Mouse (Mus musculus) lung, postnatal 0 days (tissue): ENCODE measurements around the gene Prss33.

Experiments
- CTCF ChIP-seq: IDR thresholded peaks from 2 replicates; pipeline ENCODE4 v1.5.1; 2016; ENCODE audit warnings: antibody characterized with exemption, mild to moderate bottlenecking
- EP300 ChIP-seq: IDR thresholded peaks from 2 replicates; pipeline ENCODE4 v1.6.1; 2016; ENCODE audit warnings: antibody characterized with exemption, mild to moderate bottlenecking, control low read depth

DNA sequence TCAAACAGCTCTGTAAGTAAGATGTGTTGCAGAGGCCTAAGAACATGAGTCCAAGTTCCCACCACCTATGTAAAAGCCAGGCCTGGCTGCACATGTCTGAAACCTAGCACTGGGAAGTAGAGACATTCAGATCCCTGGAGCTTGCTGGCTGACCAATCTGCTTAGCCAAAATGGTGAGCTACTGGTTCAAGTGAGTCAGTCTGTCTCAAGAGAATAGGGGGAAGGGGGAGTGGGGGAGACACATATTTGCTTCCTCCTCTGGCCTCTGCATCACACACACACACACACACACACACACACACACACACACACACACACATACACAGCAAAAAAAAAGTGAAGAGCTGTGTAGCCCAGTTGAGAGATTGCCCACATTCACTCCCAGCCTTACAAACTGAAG lies 52.5 kb downstream of the Prss33 start:
- TF ChIP-seq CTCF (no peak), EP300 (no peak)
